Mouse (Mus musculus) v-Abl transformed pro-B cells (cell line): ENCODE data around the gene Vegfa.
"Not testable (repeated sequence)": the region's sequence is repeated elsewhere in the genome, so short reads cannot be mapped to it uniquely, and the experiment has no call there.

Source experiments
- in situ Hi-C, 2 experiments: fragments of 400-800 bp; cut with MboI; formaldehyde crosslinking; loops; one replicate each; pipeline ENCODE4 v1.15.1; 2025; ENCODE audit not compliant: unreplicated experiment in 2 of 2

The Vegfa gene

GRCm38 (mm10) chr17:46012211-46012610, 20.0 kb downstream of the Vegfa start:
- in situ Hi-C loops: no loop called here

- in situ Hi-C loops: no loop called here
Measured at GRCm38 (mm10) chr17:46010462-46010861, 21.7 kb downstream of the Vegfa start.

- in situ Hi-C loops: no loop called here
Measured at GRCm38 (mm10) chr17:46009182-46009581, 23.0 kb downstream of the Vegfa start.

- in situ Hi-C loops: no loop called here
Measured at GRCm38 (mm10) chr17:46005458-46005857, 26.7 kb downstream of the Vegfa start.

- in situ Hi-C loops: no loop called here
Measured at GRCm38 (mm10) chr17:46004482-46004881, 27.7 kb downstream of the Vegfa start.

- in situ Hi-C loops: no loop called here
Measured at GRCm38 (mm10) chr17:46003717-46004481, 28.3 kb downstream of the Vegfa start.

- in situ Hi-C loops: no loop called here
Measured at GRCm38 (mm10) chr17:45999366-45999940, 32.7 kb downstream of the Vegfa start.

GRCm38 (mm10) chr17:45998363-45998762, 33.8 kb downstream of the Vegfa start:
- in situ Hi-C loops: no loop called here

- in situ Hi-C loops: no loop called here
Measured at GRCm38 (mm10) chr17:45996921-45997444, 35.2 kb downstream of the Vegfa start.

GRCm38 (mm10) chr17:45994281-45994817, 37.8 kb downstream of the Vegfa start:
- in situ Hi-C loops: no loop called here

GRCm38 (mm10) chr17:45986915-45987314, 45.3 kb downstream of the Vegfa start:
- in situ Hi-C loops: no loop called here

- in situ Hi-C loops: no loop called here
Measured at GRCm38 (mm10) chr17:45986374-45986773, 45.8 kb downstream of the Vegfa start.

GRCm38 (mm10) chr17:45983185-45983584, 49.0 kb downstream of the Vegfa start:
- in situ Hi-C loops: not testable (repeated sequence)

- in situ Hi-C loops: no loop called here
Measured at GRCm38 (mm10) chr17:45981841-45982240, 50.3 kb downstream of the Vegfa start.

GRCm38 (mm10) chr17:45979025-45979805, 53.0 kb downstream of the Vegfa start:
- in situ Hi-C loops: no loop called here

GRCm38 (mm10) chr17:45974461-45974860, 57.7 kb downstream of the Vegfa start:
- in situ Hi-C loops: no loop called here

- in situ Hi-C loops: no loop called here
Measured at GRCm38 (mm10) chr17:45973214-45973613, 59.0 kb downstream of the Vegfa start.

GRCm38 (mm10) chr17:45972405-45972804, 59.8 kb downstream of the Vegfa start:
- in situ Hi-C loops: no loop called here

GRCm38 (mm10) chr17:45971800-45972199, 60.4 kb downstream of the Vegfa start:
- in situ Hi-C loops: no loop called here

GRCm38 (mm10) chr17:45970741-45971550, 61.2 kb downstream of the Vegfa start:
- in situ Hi-C loops: no loop called here
